Mouse (Mus musculus) embryonic facial prominence, embryonic 11.5 days (tissue): ENCODE measurements around the gene Ppp1r9a. TPM values are rescaled to one million over a fixed set of nuclear protein-coding genes. Genes with fewer than 3 reads are reported as not detected.

Source experiments
- ATAC-seq: fragments of 200-750 bp; cut with Nextera tagmentation; replicated peaks from 2 replicates; pipeline ENCODE4 v1.8.0; 2017; ENCODE audit warnings: low read depth; ENCODE audit not compliant: insufficient number of reproducible peaks, low FRiP score, low TSS enrichment
- DNase-seq: peaks from one replicate; pipeline ENCODE4 v3.0.0-alpha.2; 2015; ENCODE audit warnings: low spot score
- H3K27ac ChIP-seq: fragments of 300-500 bp; sonication (generic); replicated peaks from 2 replicates; pipeline ENCODE4 v1.5.1; 2014; ENCODE audit warnings: mild to moderate bottlenecking, low read depth, low read length, control low read depth
- H3K27me3 ChIP-seq: fragments of 300-500 bp; sonication (generic); 2 replicates; pipeline ENCODE4 v1.6.1; 2014; ENCODE audit warnings: mild to moderate bottlenecking, low read length, moderate library complexity, mixed read lengths; ENCODE audit not compliant: control insufficient read depth, insufficient read depth
- H3K36me3 ChIP-seq: fragments of 300-500 bp; sonication (generic); replicated peaks from 2 replicates; pipeline ENCODE4 v1.6.1; 2014; ENCODE audit warnings: low read depth, mild to moderate bottlenecking, low read length, moderate library complexity, mixed read lengths; ENCODE audit not compliant: control insufficient read depth, insufficient read depth
- H3K4me1 ChIP-seq: fragments of 300-500 bp; sonication (generic); 2 replicates; pipeline ENCODE4 v1.6.1; 2014; ENCODE audit warnings: low read length, mixed read lengths; ENCODE audit not compliant: control insufficient read depth, insufficient read depth
- H3K4me2 ChIP-seq: fragments of 300-500 bp; sonication (generic); 2 replicates; pipeline ENCODE4 v1.6.1; 2014; ENCODE audit warnings: low read depth, mild to moderate bottlenecking, control low read depth, low read length, moderate library complexity
- H3K4me3 ChIP-seq: fragments of 300-500 bp; sonication (generic); 2 replicates; pipeline ENCODE4 v1.5.1; 2014; ENCODE audit warnings: low read depth, low read length, control low read depth
- H3K9ac ChIP-seq: fragments of 300-500 bp; sonication (generic); replicated peaks from 2 replicates; pipeline ENCODE4 v1.6.1; 2014; ENCODE audit warnings: mild to moderate bottlenecking, control low read depth, low read length
- H3K9me3 ChIP-seq: fragments of 300-500 bp; sonication (generic); replicated peaks from 2 replicates; pipeline ENCODE4 v1.6.1; 2016; ENCODE audit warnings: mild to moderate bottlenecking, low read length, inconsistent platforms, mixed read lengths; ENCODE audit not compliant: control insufficient read depth
- WGBS: fragments of 180-500 bp; shearing (Covaris S2); extraction: QIAGEN DNeasy Blood & Tissue Kit; methylation state at CpG from one replicate; pipeline ENCODE4 v1.1.7; 2014; 5-methylcytosine and 5-hydroxymethylcytosine counted together
- polyA plus RNA-seq: library from polyadenylated mRNA; unstranded; fragments of >200 nt; fragmentation: Nextera tagmentation; extraction: Ambion mirVana; gene quantifications from 2 replicates; pipeline ENCODE4 v1.2.1, GENCODE M21; 2014

The Ppp1r9a gene
- polyA plus RNA-seq, 1 experiment from 2014 or later = 14.4 TPM

DNA sequence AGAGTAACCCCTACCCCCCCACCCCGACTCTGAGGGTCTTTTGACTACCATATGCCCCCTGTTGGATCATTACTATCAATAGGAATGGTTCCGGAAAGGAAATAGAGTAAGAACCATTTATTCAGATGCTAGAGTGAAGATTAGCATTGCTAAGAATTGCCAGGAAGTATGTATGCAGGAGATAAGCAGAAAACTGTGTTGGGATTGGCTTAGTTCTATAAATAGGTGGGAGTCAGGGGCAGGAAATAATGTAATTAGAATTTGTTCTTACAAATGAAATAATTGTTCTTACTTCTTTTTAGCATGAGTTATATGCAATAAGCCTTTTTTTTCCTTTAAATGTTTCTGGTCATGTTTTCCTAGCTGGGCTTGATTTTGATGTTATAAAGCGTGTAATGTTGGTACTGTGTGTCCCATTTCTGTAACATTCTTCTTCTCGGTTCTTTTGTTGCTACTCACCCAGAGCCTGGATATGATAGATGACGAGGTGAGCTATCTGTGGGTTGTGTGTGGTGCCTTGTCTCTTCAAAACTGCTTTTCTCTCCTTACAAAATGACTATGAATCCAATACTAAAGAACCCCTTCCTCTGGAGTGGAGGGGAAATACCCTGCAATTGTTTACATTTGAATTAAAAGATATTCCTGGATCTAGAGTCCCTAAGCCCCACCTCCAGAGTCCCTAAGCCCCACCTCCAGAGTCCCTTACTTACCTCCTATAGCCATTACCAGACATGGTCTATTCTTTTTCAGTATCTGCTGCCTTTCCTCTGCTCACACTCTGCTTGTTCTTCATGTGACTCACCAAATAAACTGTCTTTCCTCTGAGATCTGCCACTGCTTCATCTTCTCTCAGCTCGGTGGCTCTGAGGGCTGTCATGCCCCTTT lies 254.1 kb downstream of the Ppp1r9a start:
- DNase-seq (no peak), ATAC-seq (no peak)
- WGBS = 84% methylated on average over 6 of the region's 6 CpGs
- Histone ChIP-seq H3K9me3 (no peaks in the 10 kb centered on the region), H3K27ac (no peak overlapping the region), H3K36me3 (no peaks in the 10 kb centered on the region), H3K4me2 (no peak overlapping the region), H3K4me1 (no peaks in the 10 kb centered on the region), H3K27me3 (no peaks in the 10 kb centered on the region), H3K9ac (no peak overlapping the region), H3K4me3 (no peak overlapping the region)

- Histone ChIP-seq H3K4me2 (no peak overlapping the region), H3K36me3 (no peaks in the 10 kb centered on the region), H3K27me3 (no peaks in the 10 kb centered on the region), H3K4me3 (no peak overlapping the region), H3K9me3 (no peaks in the 10 kb centered on the region), H3K27ac (no peak overlapping the region), H3K9ac (no peak overlapping the region), H3K4me1 (no peaks in the 10 kb centered on the region)
- no peak for ATAC-seq
- DNase-seq = no peak
- 80% methylated on average over 7 of the region's 7 CpGs for WGBS
Measured at GRCm38 (mm10) chr6:5159385-5159791, 256.7 kb downstream of the Ppp1r9a start.

- WGBS = 86% methylated on average over 6 of the region's 6 CpGs
- no peaks in the 10 kb centered on the region for H3K27me3 ChIP-seq
- ATAC-seq = no peak
- H3K4me1 ChIP-seq = no peaks in the 10 kb centered on the region
- no peak overlapping the region for H3K4me2 ChIP-seq
- H3K36me3 ChIP-seq = no peaks in the 10 kb centered on the region
- no peak overlapping the region for H3K9ac ChIP-seq
- DNase-seq = no peak
- no peak overlapping the region for H3K27ac ChIP-seq
- H3K4me3 ChIP-seq = no peak overlapping the region
- H3K9me3 ChIP-seq = no peaks in the 10 kb centered on the region
Measured at GRCm38 (mm10) chr6:5162052-5162451, 259.3 kb downstream of the Ppp1r9a start.

DNA sequence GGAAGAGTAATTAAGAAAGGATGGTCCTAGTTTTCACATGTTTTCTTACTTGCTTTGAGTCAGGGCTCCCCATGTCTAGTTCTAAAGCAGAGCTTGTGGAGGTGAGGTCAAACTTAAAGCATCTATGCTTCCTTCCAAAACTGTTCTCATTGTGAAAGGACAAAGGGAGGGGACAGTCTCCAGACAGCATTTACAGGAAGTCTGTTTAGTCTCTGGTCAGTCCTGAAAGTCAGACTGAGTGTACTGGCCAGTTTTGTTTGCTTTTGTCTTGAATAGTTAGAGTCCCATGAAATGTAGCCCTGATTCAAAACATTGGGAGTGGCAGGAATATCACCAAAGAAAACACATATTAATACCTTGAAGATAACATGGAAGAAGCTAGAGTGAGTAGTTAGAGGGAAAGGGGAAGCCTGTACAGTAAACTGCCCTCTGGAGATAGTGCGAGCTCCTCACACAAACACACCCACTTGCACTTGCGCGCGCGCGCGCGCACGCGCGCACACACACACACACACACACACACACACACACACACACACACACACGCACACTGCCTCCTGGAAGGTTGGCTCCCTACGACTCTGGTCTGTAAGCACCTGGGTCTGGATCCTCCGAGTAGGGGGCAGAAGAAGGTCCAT lies 260.9 kb downstream of the Ppp1r9a start:
- Histone ChIP-seq H3K9me3 (no peaks in the 10 kb centered on the region), H3K9ac (no peak overlapping the region), H3K27me3 (no peaks in the 10 kb centered on the region), H3K4me1 (no peaks in the 10 kb centered on the region), H3K36me3 (no peaks in the 10 kb centered on the region), H3K27ac (no peak overlapping the region), H3K4me3 (no peak overlapping the region), H3K4me2 (no peak overlapping the region)
- 94% methylated on average over 14 of the region's 14 CpGs for WGBS
- ATAC-seq (no peak), DNase-seq (no peak)

GRCm38 (mm10) chr6:5164855-5165254 lies 262.1 kb downstream of the Ppp1r9a start:
- no peak overlapping the region for H3K27ac ChIP-seq
- no peak overlapping the region for H3K4me3 ChIP-seq
- H3K9ac ChIP-seq = no peak overlapping the region
- DNase-seq (no peak), ATAC-seq (no peak)
- no peaks in the 10 kb centered on the region for H3K27me3 ChIP-seq
- H3K9me3 ChIP-seq = no peaks in the 10 kb centered on the region
- H3K36me3 ChIP-seq = no peaks in the 10 kb centered on the region
- no peaks in the 10 kb centered on the region for H3K4me1 ChIP-seq
- 69% methylated on average over 9 of the region's 9 CpGs for WGBS
- no peak overlapping the region for H3K4me2 ChIP-seq

DNA sequence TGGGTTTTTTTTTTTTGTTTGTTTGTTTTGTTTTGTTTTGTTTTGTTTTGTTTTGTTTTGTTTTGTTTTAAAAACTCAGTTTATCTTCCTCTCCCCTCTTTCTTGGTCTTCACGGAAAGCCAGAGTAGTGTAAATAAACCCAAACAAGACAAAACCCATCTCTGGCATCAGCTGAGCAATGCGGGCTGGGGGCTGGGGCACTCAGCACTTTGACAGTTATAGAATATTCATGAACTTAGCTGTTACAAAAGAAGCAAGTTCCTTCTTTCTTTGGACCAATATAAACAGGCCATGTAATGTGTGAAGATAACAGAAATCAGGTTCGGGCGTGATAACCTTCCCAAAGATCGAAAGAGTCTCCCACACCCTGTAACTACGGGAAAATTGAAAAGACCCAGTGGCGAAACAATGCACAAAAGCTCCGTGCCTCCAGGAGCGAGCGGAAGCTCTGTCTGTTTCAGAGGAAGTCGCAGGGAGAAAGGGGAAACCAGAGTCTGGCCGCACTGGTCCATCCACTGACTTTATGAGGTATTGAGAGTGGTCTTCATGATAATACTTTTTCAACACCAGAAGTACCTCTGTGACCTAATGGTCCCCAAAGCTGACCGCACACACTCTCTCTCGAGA lies 264.4 kb downstream of the Ppp1r9a start:
- no peak for DNase-seq
- no peak for ATAC-seq
- no peak overlapping the region for H3K4me3 ChIP-seq
- H3K4me2 ChIP-seq = no peak overlapping the region
- no peak overlapping the region for H3K27ac ChIP-seq
- H3K36me3 ChIP-seq = no peaks in the 10 kb centered on the region
- H3K9ac ChIP-seq = no peak overlapping the region
- 47% methylated on average over 14 of the region's 14 CpGs for WGBS
- no peaks in the 10 kb centered on the region for H3K9me3 ChIP-seq
- H3K4me1 ChIP-seq = no peaks in the 10 kb centered on the region
- H3K27me3 ChIP-seq = no peaks in the 10 kb centered on the region

- Histone ChIP-seq H3K27me3 (no peaks in the 10 kb centered on the region), H3K4me1 (no peaks in the 10 kb centered on the region), H3K4me2 (no peak overlapping the region), H3K9ac (no peak overlapping the region), H3K27ac (no peak overlapping the region), H3K36me3 (no peaks in the 10 kb centered on the region), H3K4me3 (no peak overlapping the region), H3K9me3 (no peaks in the 10 kb centered on the region)
- no peak for ATAC-seq
- no peak for DNase-seq
- WGBS = 86% methylated on average over 9 of the region's 9 CpGs
Measured at GRCm38 (mm10) chr6:5168158-5168557, 265.4 kb downstream of the Ppp1r9a start.

- no peaks in the 10 kb centered on the region for H3K27me3 ChIP-seq
- no peaks in the 10 kb centered on the region for H3K9me3 ChIP-seq
- H3K9ac ChIP-seq = no peak overlapping the region
- H3K36me3 ChIP-seq = no peaks in the 10 kb centered on the region
- H3K4me1 ChIP-seq = no peaks in the 10 kb centered on the region
- ATAC-seq = no peak
- no peak overlapping the region for H3K4me2 ChIP-seq
- H3K27ac ChIP-seq = no peak overlapping the region
- no peak for DNase-seq
- no peak overlapping the region for H3K4me3 ChIP-seq
- 81% methylated on average over 4 of the region's 4 CpGs for WGBS
Measured at GRCm38 (mm10) chr6:5171418-5171817, 268.7 kb downstream of the Ppp1r9a start.
